Mouse (Mus musculus): ENCODE measurements around the gene Cd72.

GRCm38 (mm10) chr4:43402212-43402611 lies 52.2 kb downstream of the Cd72 start:
- no peak for TF ChIP-seq CTCF (conservative IDR thresholded peaks at IDR 0.05 in 1 of 2, IDR thresholded peaks at IDR 0.05 in 1 of 2; ENCODE audit: low read depth in 2 of 2, low read length in 2 of 2)
- TF ChIP-seq MXI1 (IDR thresholded peaks at IDR 0.05; ENCODE audit: low read depth, low read length): no peak
- no peak for TF ChIP-seq ETS1 (conservative IDR thresholded peaks at IDR 0.05; ENCODE audit: low read depth, low read length)
- TF ChIP-seq MEF2A (IDR thresholded peaks at IDR 0.05; ENCODE audit: borderline replicate concordance, low read depth, low read length): no peak
- no peak for TF ChIP-seq POLR2A (IDR thresholded peaks at IDR 0.05; ENCODE audit: low read depth, low read length)
- no peak for TF ChIP-seq JUND (conservative IDR thresholded peaks at IDR 0.05; ENCODE audit: low read depth, low read length)
- no peak for TF ChIP-seq EP300 (IDR thresholded peaks at IDR 0.05; ENCODE audit: low read length)
- no peak for TF ChIP-seq POLR2AphosphoS2 (IDR thresholded peaks at IDR 0.05; ENCODE audit: low read depth, low read length)
- TF ChIP-seq TCF12 (IDR thresholded peaks at IDR 0.05; ENCODE audit: low read depth, low read length): no peak
- no peak for TF ChIP-seq ZNF384 (IDR thresholded peaks at IDR 0.05; ENCODE audit: low read depth, low read length)
- no peak for TF ChIP-seq ZC3H11A (IDR thresholded peaks at IDR 0.05; ENCODE audit: low read depth, low read length)
